Mouse (Mus musculus): ENCODE measurements at regions not wholly inside any gene's neighbourhood (a gene's known extent, or its start where the extent isn't known, plus 50 kb on each side); places are given as distances from the start of the nearest gene placed in this dataset.

DNA sequence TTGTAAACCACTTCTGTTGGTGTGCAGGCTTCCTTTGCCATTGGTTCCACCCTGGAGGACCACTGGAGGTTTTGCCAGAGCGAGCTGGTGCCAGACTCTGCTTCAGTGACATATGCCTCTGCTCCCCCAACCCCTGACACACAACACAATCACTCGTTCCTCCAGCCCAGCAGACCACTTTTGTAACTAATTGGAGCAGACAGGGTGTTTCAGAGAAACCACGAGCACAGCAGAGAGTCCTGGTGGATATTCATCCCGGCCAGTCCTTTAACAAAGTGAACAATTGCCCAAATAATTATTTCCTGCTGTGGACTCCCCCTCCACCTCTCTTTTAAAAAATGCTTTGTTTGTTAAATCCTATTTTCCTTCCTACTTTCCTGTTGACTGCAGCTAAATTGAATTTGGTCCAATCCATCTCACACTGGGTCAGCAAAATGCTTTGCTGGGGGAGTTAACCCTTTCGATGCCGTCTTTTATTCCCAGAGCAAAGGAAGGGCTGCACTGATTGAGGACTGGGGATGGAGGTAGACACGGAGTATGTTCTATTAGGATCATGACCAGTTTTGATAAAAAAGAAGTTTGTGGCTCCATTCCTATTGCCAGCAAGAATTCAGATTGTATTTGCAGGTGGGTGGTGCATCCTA lies 211.4 kb upstream of the Bmper start:
- H3K9ac ChIP-seq (ENCODE audit: low read length), result no peak overlapping the region
- no peak overlapping the region for H3K4me3 ChIP-seq (ENCODE audit: low read length)
- no peak for ATAC-seq (replicated peaks; ENCODE audit: extremely low read depth, insufficient read depth, low FRiP score)
- no peak overlapping the region for H3K4me2 ChIP-seq (ENCODE audit: low read depth, low read length)
- no peaks in the 10 kb centered on the region for H3K36me3 ChIP-seq (ENCODE audit: control insufficient read depth, insufficient read depth)
- H3K27me3 ChIP-seq (ENCODE audit: control insufficient read depth, insufficient read depth, low read length), result 0 out of 2 replicates have a peak, but pooled peaks cover 3% of the 10 kb centered on the region
- peaks cover 2% of the 10 kb centered on the region; the same call in 1 of the 2 replicates for H3K9me3 ChIP-seq (replicated peaks; ENCODE audit: control insufficient read depth, low read length)
- H3K4me1 ChIP-seq (ENCODE audit: control insufficient read depth, insufficient read depth, low read length), result peaks cover 9% of the 10 kb centered on the region; the same call in 1 of the 2 replicates
- WGBS, result 51% methylated on average over 7 of the region's 7 CpGs
- H3K27ac ChIP-seq (ENCODE audit: low read length), result no peak overlapping the region

DNA sequence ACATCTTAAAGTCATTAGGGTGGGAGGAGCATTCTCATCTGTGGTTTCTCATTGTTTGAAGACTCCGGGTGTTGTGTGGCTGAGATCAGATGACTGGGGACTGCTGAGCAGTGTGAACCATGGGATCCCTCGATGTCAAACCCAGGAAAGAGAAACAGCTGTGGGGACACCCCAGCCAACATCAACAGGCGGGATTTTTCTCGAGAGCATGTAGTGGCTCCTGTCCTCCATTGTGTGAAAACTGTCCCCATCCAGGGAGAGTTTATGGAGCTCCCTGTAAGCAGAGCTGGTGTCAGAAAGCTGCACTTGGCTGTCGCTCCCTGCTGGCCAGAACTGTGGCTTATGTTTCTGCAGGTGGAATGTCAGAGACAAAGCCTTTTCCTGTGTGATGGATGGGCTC lies 210.7 kb upstream of the Bmper start:
- Histone ChIP-seq H3K4me1 (ENCODE audit: control insufficient read depth, insufficient read depth, low read length) (peaks cover 9% of the 10 kb centered on the region; the same call in 1 of the 2 replicates), H3K27ac (ENCODE audit: low read length) (no peak overlapping the region), H3K27me3 (ENCODE audit: control insufficient read depth, insufficient read depth, low read length) (0 out of 2 replicates have a peak, but pooled peaks cover 3% of the 10 kb centered on the region), H3K4me2 (ENCODE audit: low read depth, low read length) (no peak overlapping the region), H3K36me3 (ENCODE audit: control insufficient read depth, insufficient read depth) (no peaks in the 10 kb centered on the region), H3K9ac (ENCODE audit: low read length) (no peak overlapping the region), H3K9me3 (replicated peaks; ENCODE audit: control insufficient read depth, low read length) (peaks cover 6% of the 10 kb centered on the region; the same call in 1 of the 2 replicates), H3K4me3 (ENCODE audit: low read length) (no peak overlapping the region)
- peak; percentile 55; the same call in 1 of the 2 replicates for ATAC-seq (replicated peaks; ENCODE audit: extremely low read depth, insufficient read depth, low FRiP score)
- 27% methylated on average over 5 of the region's 5 CpGs for WGBS

- H3K9me3 ChIP-seq (replicated peaks; ENCODE audit: control insufficient read depth, low read length), result peaks cover 6% of the 10 kb centered on the region; the same call in 1 of the 2 replicates
- no peak overlapping the region for H3K4me2 ChIP-seq (ENCODE audit: low read depth, low read length)
- no peak overlapping the region for H3K27ac ChIP-seq (ENCODE audit: low read length)
- H3K36me3 ChIP-seq (ENCODE audit: control insufficient read depth, insufficient read depth), result no peaks in the 10 kb centered on the region
- ATAC-seq (replicated peaks; ENCODE audit: extremely low read depth, insufficient read depth, low FRiP score), result no peak
- H3K4me1 ChIP-seq (ENCODE audit: control insufficient read depth, insufficient read depth, low read length), result no peaks in the 10 kb centered on the region
- no peak overlapping the region for H3K4me3 ChIP-seq (ENCODE audit: low read length)
- H3K27me3 ChIP-seq (ENCODE audit: control insufficient read depth, insufficient read depth, low read length), result no peaks in the 10 kb centered on the region
- WGBS, result 96% methylated on average over 1 of the region's 1 CpGs
- H3K9ac ChIP-seq (ENCODE audit: low read length), result no peak overlapping the region
Observed at GRCm38 (mm10) chr9:23016733-23017132, 206.1 kb upstream of the Bmper start.

GRCm38 (mm10) chr9:23024061-23024460 lies 198.8 kb upstream of the Bmper start:
- H3K27ac ChIP-seq (ENCODE audit: low read length), result no peak overlapping the region
- WGBS, result 84% methylated on average over 5 of the region's 5 CpGs

DNA sequence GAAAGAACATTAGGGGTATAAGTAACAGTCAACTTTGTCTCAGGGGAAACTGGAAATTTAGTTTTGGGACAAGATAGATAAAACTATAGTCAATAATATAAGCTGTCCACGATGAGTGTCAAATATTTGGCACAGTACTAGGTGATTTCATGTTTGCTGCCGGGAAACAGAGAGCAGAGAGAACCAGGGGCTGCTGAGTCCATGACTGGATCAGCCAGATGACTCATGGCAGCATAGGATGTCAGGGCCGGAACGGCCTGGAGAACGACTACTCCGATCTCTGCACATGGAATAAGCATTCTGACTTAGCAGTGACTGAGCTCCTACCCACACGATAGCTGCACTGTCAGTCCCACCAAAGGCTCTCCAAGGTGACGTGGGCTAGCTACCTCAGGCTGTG lies 197.6 kb upstream of the Bmper start:
- Histone ChIP-seq H3K4me3 (ENCODE audit: low read length) (no peak overlapping the region), H3K27me3 (ENCODE audit: control insufficient read depth, insufficient read depth, low read length) (no peaks in the 10 kb centered on the region), H3K9ac (ENCODE audit: low read length) (no peak overlapping the region), H3K27ac (ENCODE audit: low read length) (no peak overlapping the region), H3K9me3 (replicated peaks; ENCODE audit: control insufficient read depth, low read length) (no peaks in the 10 kb centered on the region), H3K4me1 (ENCODE audit: control insufficient read depth, insufficient read depth, low read length) (peaks cover 3% of the 10 kb centered on the region; the same call in 1 of the 2 replicates), H3K36me3 (ENCODE audit: control insufficient read depth, insufficient read depth) (no peaks in the 10 kb centered on the region), H3K4me2 (ENCODE audit: low read depth, low read length) (no peak overlapping the region)
- no peak for ATAC-seq (replicated peaks; ENCODE audit: extremely low read depth, insufficient read depth, low FRiP score)
- 82% methylated on average over 8 of the region's 8 CpGs for WGBS

More at GRCm38 (mm10) chr9:23024061-23024460, 198.8 kb upstream of the Bmper start:
- H3K4me1 ChIP-seq (ENCODE audit: control insufficient read depth, insufficient read depth, low read length), result no peaks in the 10 kb centered on the region
- ATAC-seq (replicated peaks; ENCODE audit: extremely low read depth, insufficient read depth, low FRiP score), result no peak
- no peak overlapping the region for H3K4me2 ChIP-seq (ENCODE audit: low read depth, low read length)
- H3K9ac ChIP-seq (ENCODE audit: low read length), result no peak overlapping the region
- H3K4me3 ChIP-seq (ENCODE audit: low read length), result no peak overlapping the region
- no peaks in the 10 kb centered on the region for H3K36me3 ChIP-seq (ENCODE audit: control insufficient read depth, insufficient read depth)
- no peaks in the 10 kb centered on the region for H3K27me3 ChIP-seq (ENCODE audit: control insufficient read depth, insufficient read depth, low read length)
- no peaks in the 10 kb centered on the region for H3K9me3 ChIP-seq (replicated peaks; ENCODE audit: control insufficient read depth, low read length)

GRCm38 (mm10) chr9:23027377-23028313 lies 195.2 kb upstream of the Bmper start:
- no peaks in the 10 kb centered on the region for H3K27me3 ChIP-seq (ENCODE audit: control insufficient read depth, insufficient read depth, low read length)
- no peaks in the 10 kb centered on the region for H3K36me3 ChIP-seq (ENCODE audit: control insufficient read depth, insufficient read depth)
- H3K4me3 ChIP-seq (ENCODE audit: low read length), result no peak overlapping the region
- H3K9me3 ChIP-seq (replicated peaks; ENCODE audit: control insufficient read depth, low read length), result no peaks in the 10 kb centered on the region
- no peak overlapping the region for H3K27ac ChIP-seq (ENCODE audit: low read length)
- H3K4me2 ChIP-seq (ENCODE audit: low read depth, low read length), result no peak overlapping the region
- no peak overlapping the region for H3K9ac ChIP-seq (ENCODE audit: low read length)
- WGBS, result 81% methylated on average over 9 of the region's 9 CpGs
- H3K4me1 ChIP-seq (ENCODE audit: control insufficient read depth, insufficient read depth, low read length), result peaks cover 8% of the 10 kb centered on the region
- ATAC-seq (replicated peaks; ENCODE audit: extremely low read depth, insufficient read depth, low FRiP score), result no peak; the same call in 1 of the 2 replicates

DNA sequence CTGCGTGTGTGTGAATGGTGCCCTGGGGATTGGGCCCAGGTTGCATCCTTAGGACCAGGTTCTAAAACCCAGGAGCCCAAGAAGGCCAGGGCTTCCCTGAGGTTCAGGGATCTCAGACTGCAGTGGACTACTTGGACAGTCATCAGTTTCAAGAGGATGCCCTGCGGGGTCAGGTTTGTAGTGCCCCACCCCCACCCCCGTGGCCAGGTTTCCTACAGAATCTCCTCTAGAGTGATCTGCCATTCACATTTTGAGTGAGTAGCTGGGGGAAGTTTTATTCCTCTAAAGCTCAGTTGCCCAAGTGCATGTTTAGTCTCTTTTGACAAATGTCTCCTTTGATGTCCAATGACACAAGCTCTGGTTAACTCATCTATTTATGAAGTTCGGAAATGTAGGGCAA lies 193.5 kb upstream of the Bmper start:
- Histone ChIP-seq H3K27me3 (ENCODE audit: control insufficient read depth, insufficient read depth, low read length) (no peaks in the 10 kb centered on the region), H3K9me3 (replicated peaks; ENCODE audit: control insufficient read depth, low read length) (no peaks in the 10 kb centered on the region), H3K4me1 (ENCODE audit: control insufficient read depth, insufficient read depth, low read length) (peaks cover 8% of the 10 kb centered on the region), H3K4me3 (ENCODE audit: low read length) (no peak overlapping the region), H3K4me2 (ENCODE audit: low read depth, low read length) (no peak overlapping the region), H3K36me3 (ENCODE audit: control insufficient read depth, insufficient read depth) (no peaks in the 10 kb centered on the region), H3K9ac (ENCODE audit: low read length) (no peak overlapping the region), H3K27ac (ENCODE audit: low read length) (no peak overlapping the region)
- no peak for ATAC-seq (replicated peaks; ENCODE audit: extremely low read depth, insufficient read depth, low FRiP score)
- 66% methylated on average over 4 of the region's 4 CpGs for WGBS

DNA sequence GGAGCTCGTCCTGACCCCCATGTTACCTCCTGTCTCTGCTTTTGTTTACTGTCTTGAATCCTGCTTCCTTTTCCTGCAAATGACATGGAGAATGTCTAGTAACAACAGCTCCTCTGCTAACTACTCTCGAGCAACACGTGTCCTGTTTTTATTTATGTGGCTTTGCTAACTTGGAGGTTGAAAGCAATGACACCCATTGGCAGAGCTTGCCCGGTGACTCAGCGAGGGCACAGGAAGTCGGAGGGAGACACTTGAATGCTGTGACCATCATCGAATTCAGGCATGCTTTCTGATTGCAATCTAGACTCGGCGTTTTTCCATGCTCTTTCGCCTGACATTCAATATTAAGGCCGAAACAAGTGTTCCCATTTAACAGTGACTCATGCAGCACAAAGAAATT lies 192.7 kb upstream of the Bmper start:
- no peak overlapping the region for H3K4me2 ChIP-seq (ENCODE audit: low read depth, low read length)
- ATAC-seq (replicated peaks; ENCODE audit: extremely low read depth, insufficient read depth, low FRiP score), result no peak
- H3K9me3 ChIP-seq (replicated peaks; ENCODE audit: control insufficient read depth, low read length), result no peaks in the 10 kb centered on the region
- peaks cover 10% of the 10 kb centered on the region for H3K4me1 ChIP-seq (ENCODE audit: control insufficient read depth, insufficient read depth, low read length)
- no peak overlapping the region for H3K27ac ChIP-seq (ENCODE audit: low read length)
- no peak overlapping the region for H3K9ac ChIP-seq (ENCODE audit: low read length)
- peaks cover 1% of the 10 kb centered on the region; the same call in 1 of the 2 replicates for H3K27me3 ChIP-seq (ENCODE audit: control insufficient read depth, insufficient read depth, low read length)
- 49% methylated on average over 11 of the region's 11 CpGs for WGBS
- no peak overlapping the region for H3K4me3 ChIP-seq (ENCODE audit: low read length)
- no peaks in the 10 kb centered on the region for H3K36me3 ChIP-seq (ENCODE audit: control insufficient read depth, insufficient read depth)

DNA sequence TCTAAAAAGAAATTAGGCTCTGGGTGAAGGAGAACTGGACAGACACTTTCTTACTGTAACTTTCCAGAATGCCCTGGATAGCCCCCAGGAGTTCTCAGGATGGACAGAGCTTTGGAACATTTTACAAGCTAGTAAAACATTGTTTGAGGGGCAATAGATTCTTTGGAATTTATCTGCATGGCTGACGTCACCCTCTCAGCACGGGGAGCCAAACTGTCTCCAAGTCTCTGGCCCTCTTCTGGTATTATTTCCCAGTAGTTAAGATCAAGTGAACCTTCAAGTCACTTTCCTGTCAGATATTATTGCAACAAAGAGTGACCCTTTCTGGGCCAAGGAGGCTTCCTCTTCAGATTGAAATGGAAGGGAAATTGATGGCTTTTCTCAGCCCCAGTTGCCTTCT lies 192.3 kb upstream of the Bmper start:
- no peak overlapping the region for H3K4me2 ChIP-seq (ENCODE audit: low read depth, low read length)
- no peaks in the 10 kb centered on the region for H3K36me3 ChIP-seq (ENCODE audit: control insufficient read depth, insufficient read depth)
- peak overlapping the region; percentile 23; the same call in 1 of the 2 replicates for H3K27ac ChIP-seq (ENCODE audit: low read length)
- no peaks in the 10 kb centered on the region for H3K9me3 ChIP-seq (replicated peaks; ENCODE audit: control insufficient read depth, low read length)
- H3K27me3 ChIP-seq (ENCODE audit: control insufficient read depth, insufficient read depth, low read length), result peaks cover 3% of the 10 kb centered on the region; the same call in 1 of the 2 replicates
- ATAC-seq (replicated peaks; ENCODE audit: extremely low read depth, insufficient read depth, low FRiP score), result peak; percentile 37; the same call in 1 of the 2 replicates
- peaks cover 10% of the 10 kb centered on the region for H3K4me1 ChIP-seq (ENCODE audit: control insufficient read depth, insufficient read depth, low read length)
- no peak overlapping the region for H3K4me3 ChIP-seq (ENCODE audit: low read length)
- no peak overlapping the region for H3K9ac ChIP-seq (ENCODE audit: low read length)
- WGBS, result 15% methylated on average over 2 of the region's 2 CpGs
